Mouse (Mus musculus) CH12.LX (cell line): ENCODE measurements at regions not wholly inside any gene's neighbourhood (a gene's known extent, or its start where the extent isn't known, plus 50 kb on each side); places are given as distances from the start of the nearest gene placed in this dataset.

Experiments used
- DNase-seq: peaks from one replicate; pipeline ENCODE4 v3.0.0-alpha.2; 2013; ENCODE audit errors: extremely low read depth
- H3K27ac ChIP-seq: 2 replicates; pipeline ENCODE4 v1.5.1; 2012; ENCODE audit warnings: low read depth, mild to moderate bottlenecking, control low read depth, moderate library complexity; ENCODE audit not compliant: insufficient read depth
- H3K27me3 ChIP-seq: replicated peaks from 2 replicates; pipeline ENCODE3; 2012; ENCODE audit warnings: inconsistent platforms
- H3K36me3 ChIP-seq, 2 experiments: replicated peaks in 1 of 2; 2 replicates each; pipeline versions ENCODE3 to v1.6.1; 2012; ENCODE audit warnings: inconsistent platforms in 1 of 2, low read length in 1 of 2, mild to moderate bottlenecking in 1 of 2, mixed read lengths in 1 of 2, moderate library complexity in 1 of 2; ENCODE audit not compliant: control insufficient read depth in 1 of 2, insufficient read depth in 1 of 2
- H3K4me1 ChIP-seq, 2 experiments: 2 replicates each; pipeline ENCODE4 v1.6.1; 2012; ENCODE audit warnings: inconsistent platforms in 1 of 2, moderate library complexity in 1 of 2; ENCODE audit not compliant: insufficient read depth in 2 of 2, control insufficient read depth in 1 of 2
- H3K4me2 ChIP-seq: 2 replicates; pipeline ENCODE4 v1.6.1; 2012; ENCODE audit warnings: low read depth, mild to moderate bottlenecking, control low read depth; ENCODE audit not compliant: poor library complexity, insufficient read depth, severe bottlenecking
- H3K4me3 ChIP-seq, 3 experiments: fragments of 150-350 bp in 1 of 3; sonication (generic) in 1 of 3; replicated peaks in 1 of 3; 2 replicates each; pipeline versions ENCODE3 to v1.5.1; 2011 to 2012; ENCODE audit warnings: low read depth in 2 of 3, low read length in 2 of 3, mild to moderate bottlenecking in 2 of 3, moderate library complexity in 2 of 3, control low read depth in 1 of 3, improper control_type of control experiment in 1 of 3, inconsistent platforms in 1 of 3, mixed read lengths in 1 of 3; ENCODE audit not compliant: poor library complexity in 1 of 3
- H3K79me2 ChIP-seq: replicated peaks from 2 replicates; pipeline ENCODE4 v1.6.1; 2012; ENCODE audit warnings: mild to moderate bottlenecking, moderate library complexity; ENCODE audit not compliant: control insufficient read depth, poor library complexity, insufficient read depth, severe bottlenecking; ENCODE audit errors: extremely low read depth
- H3K9ac ChIP-seq: 2 replicates; pipeline ENCODE4 v1.6.1; 2012; ENCODE audit warnings: low read depth, mild to moderate bottlenecking, control low read depth, moderate library complexity; ENCODE audit not compliant: insufficient read depth
- H3K9me3 ChIP-seq: replicated peaks from 2 replicates; pipeline ENCODE3; 2012; ENCODE audit warnings: low read length, inconsistent platforms, mixed read lengths
- BHLHE40 ChIP-seq: IDR thresholded peaks from 2 replicates; pipeline ENCODE4 v1.6.1; 2011; ENCODE audit warnings: mild to moderate bottlenecking, low read depth, low read length, improper control_type of control experiment
- CHD2 ChIP-seq: IDR thresholded peaks from 2 replicates; pipeline ENCODE4 v1.6.1; 2011; ENCODE audit warnings: low read length, improper control_type of control experiment
- CTCF ChIP-seq, 2 experiments: IDR thresholded peaks in 1 of 2; conservative IDR thresholded peaks in 1 of 2; 2 replicates each; pipeline ENCODE4 v1.5.1; 2011 to 2012; ENCODE audit warnings: low read depth in 2 of 2, low read length in 2 of 2, improper control_type of control experiment in 1 of 2, inconsistent platforms in 1 of 2, mild to moderate bottlenecking in 1 of 2, moderate library complexity in 1 of 2
- E2F4 ChIP-seq: IDR thresholded peaks from 2 replicates; pipeline ENCODE4 v1.6.1; 2011; ENCODE audit warnings: low read depth, low read length, improper control_type of control experiment; ENCODE audit not compliant: insufficient replicate concordance
- EP300 ChIP-seq: IDR thresholded peaks from 2 replicates; pipeline ENCODE4 v1.6.1; 2011; ENCODE audit warnings: low read length, improper control_type of control experiment
- ETS1 ChIP-seq: conservative IDR thresholded peaks from 2 replicates; pipeline ENCODE4 v1.6.1; 2012; ENCODE audit warnings: low read depth, mild to moderate bottlenecking, inconsistent platforms, low read length, improper control_type of control experiment, moderate library complexity
- HCFC1 ChIP-seq: IDR thresholded peaks from 2 replicates; pipeline ENCODE4 v1.6.1; 2012; ENCODE audit warnings: low read depth, mild to moderate bottlenecking, inconsistent platforms, low read length, improper control_type of control experiment
- IRF4 ChIP-seq: IDR thresholded peaks from 2 replicates; pipeline ENCODE4 v1.6.1; 2014; ENCODE audit warnings: low read depth, mild to moderate bottlenecking, inconsistent platforms, low read length, improper control_type of control experiment
- KAT2A ChIP-seq: IDR thresholded peaks from 2 replicates; pipeline ENCODE4 v1.6.1; 2012; ENCODE audit warnings: low read length, improper control_type of control experiment, inconsistent platforms; ENCODE audit not compliant: insufficient replicate concordance
- MAFK ChIP-seq: IDR thresholded peaks from 2 replicates; pipeline ENCODE4 v1.6.1; 2011; ENCODE audit warnings: low read length, improper control_type of control experiment; ENCODE audit not compliant: insufficient replicate concordance
- MAZ ChIP-seq: IDR thresholded peaks from 2 replicates; pipeline ENCODE4 v1.6.1; 2012; ENCODE audit warnings: low read depth, mild to moderate bottlenecking, inconsistent platforms, low read length, improper control_type of control experiment, moderate library complexity
- MXI1 ChIP-seq: IDR thresholded peaks from 2 replicates; pipeline ENCODE4 v1.6.1; 2011; ENCODE audit warnings: mild to moderate bottlenecking, low read depth, low read length, improper control_type of control experiment
- MYC ChIP-seq: IDR thresholded peaks from 2 replicates; pipeline ENCODE4 v1.6.1; 2011; ENCODE audit warnings: low read depth, mild to moderate bottlenecking, improper control_type of control experiment, low read length
- NELFE ChIP-seq: IDR thresholded peaks from 2 replicates; pipeline ENCODE4 v1.6.1; 2011; ENCODE audit warnings: low read depth, low read length, improper control_type of control experiment
- POLR2AphosphoS2 ChIP-seq: IDR thresholded peaks from 2 replicates; pipeline ENCODE4 v1.6.1; 2011; ENCODE audit warnings: low read depth, low read length, improper control_type of control experiment
- RCOR1 ChIP-seq: conservative IDR thresholded peaks from 2 replicates; pipeline ENCODE4 v1.6.1; 2012; ENCODE audit warnings: low read depth, mild to moderate bottlenecking, inconsistent platforms, low read length, improper control_type of control experiment
- TCF12 ChIP-seq: IDR thresholded peaks from 2 replicates; pipeline ENCODE4 v1.6.1; 2014; ENCODE audit warnings: low read depth, mild to moderate bottlenecking, inconsistent platforms, low read length, improper control_type of control experiment
- UBTF ChIP-seq: IDR thresholded peaks from 2 replicates; pipeline ENCODE4 v1.6.1; 2012; ENCODE audit warnings: low read depth, mild to moderate bottlenecking, inconsistent platforms, low read length, improper control_type of control experiment, moderate library complexity
- USF2 ChIP-seq: conservative IDR thresholded peaks from 2 replicates; pipeline ENCODE4 v1.6.1; 2011; ENCODE audit warnings: low read depth, low read length, improper control_type of control experiment
- ZC3H11A ChIP-seq: IDR thresholded peaks from 2 replicates; pipeline ENCODE4 v1.6.1; 2012; ENCODE audit warnings: low read depth, mild to moderate bottlenecking, inconsistent platforms, low read length, improper control_type of control experiment
- ZKSCAN1 ChIP-seq: IDR thresholded peaks from 2 replicates; pipeline ENCODE4 v1.6.1; 2012; ENCODE audit warnings: low read depth, inconsistent platforms, low read length, improper control_type of control experiment, borderline replicate concordance
- ZMIZ1 ChIP-seq: IDR thresholded peaks from 2 replicates; pipeline ENCODE4 v1.6.1; 2012; ENCODE audit warnings: low read depth, mild to moderate bottlenecking, inconsistent platforms, low read length, improper control_type of control experiment
- ZNF384 ChIP-seq: IDR thresholded peaks from 2 replicates; pipeline ENCODE4 v1.6.1; 2012; ENCODE audit warnings: low read depth, low read length, improper control_type of control experiment, inconsistent platforms
- dilution Hi-C: fragments of 300-500 bp; cut with MboI; formaldehyde crosslinking; loops from 2 replicates; pipeline ENCODE4 v1.14.3; 2020; ENCODE audit warnings: low sequenced_read_pairs; ENCODE audit not compliant: extremely low pct_unique_long_range_greater_than_20kb, extremely low pct_ligation_motif_present
- in situ Hi-C: fragments of 300-500 bp; cut with MboI; formaldehyde crosslinking; loops from 3 replicates; pipeline ENCODE4 v1.14.3; 2019; ENCODE audit warnings: low sequenced_read_pairs, low pct_ligation_motif_present, low pct_unique_long_range_greater_than_20kb, mixed read lengths

DNA sequence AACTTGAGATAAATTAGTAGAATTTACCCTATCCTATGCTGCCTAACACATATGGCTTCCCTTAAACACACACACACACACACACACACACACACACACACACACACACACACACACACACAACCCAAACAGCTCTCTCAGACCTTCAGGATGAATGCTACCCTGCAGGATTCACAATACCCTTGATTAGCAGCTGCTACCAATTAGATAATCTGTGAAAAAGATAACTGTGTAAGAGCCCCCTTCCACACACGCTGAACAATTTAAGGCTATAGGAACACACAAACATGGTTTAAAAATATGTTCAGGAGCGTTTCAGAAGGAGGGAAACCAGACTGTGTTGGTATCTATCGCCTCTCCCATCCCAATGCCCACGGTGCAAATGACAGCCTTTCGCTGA is 258.6 kb downstream of the Dact1 start:
- Histone ChIP-seq H3K4me2 (no peak overlapping the region), H3K9me3 (no peaks in the 10 kb centered on the region), H3K4me1 (peaks cover 2 to 15% of the 10 kb centered on the region in 2 experiments; a peak in 3 of 4 replicates), H3K36me3 (no peaks in the 10 kb centered on the region), H3K79me2 (no peaks in the 10 kb centered on the region), H3K4me3 (no peak overlapping the region), H3K9ac (no peak overlapping the region), H3K27ac (no peak overlapping the region), H3K27me3 (no peaks in the 10 kb centered on the region)
- no peak for TF ChIP-seq POLR2AphosphoS2
- no peak for TF ChIP-seq KAT2A
- no peak for TF ChIP-seq IRF4
- TF ChIP-seq RCOR1, result no peak
- TF ChIP-seq ZNF384, result no peak
- TF ChIP-seq UBTF, result no peak
- TF ChIP-seq MYC, result no peak
- no peak for TF ChIP-seq MAZ
- no peak for TF ChIP-seq NELFE
- no peak for TF ChIP-seq HCFC1
- TF ChIP-seq E2F4, result no peak
- no peak for TF ChIP-seq TCF12
- dilution Hi-C loops, result no loop called here
- no peak for DNase-seq
- in situ Hi-C loops, result no loop called here

DNA sequence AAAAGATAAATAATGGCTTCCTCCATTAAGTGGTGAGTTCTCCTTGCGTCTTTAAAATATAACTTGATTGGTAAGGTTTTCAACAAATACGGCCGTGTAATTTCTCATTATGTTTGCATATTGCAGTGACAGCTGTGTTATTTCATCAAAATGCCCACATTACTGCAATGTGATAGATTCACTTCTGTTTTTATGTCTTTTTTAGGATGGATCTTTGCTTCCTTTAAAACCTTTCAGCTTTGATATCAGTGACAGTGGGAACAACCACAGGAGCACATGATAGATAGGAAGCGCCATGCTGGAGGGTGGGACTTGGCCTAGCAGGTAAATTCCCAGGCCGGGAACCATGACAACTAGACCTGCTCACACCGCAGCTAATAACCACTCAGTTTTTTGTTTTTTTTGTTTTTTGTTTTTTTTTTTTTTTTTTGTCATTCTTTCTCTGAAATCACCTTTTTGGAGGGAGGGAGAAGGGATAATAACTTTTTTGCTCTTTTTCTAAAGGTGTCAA is 259.3 kb downstream of the Dact1 start:
- dilution Hi-C loops, result no loop called here
- H3K4me3 ChIP-seq, result no peak overlapping the region
- H3K27ac ChIP-seq, result no peak overlapping the region
- no peak for DNase-seq
- no peaks in the 10 kb centered on the region for H3K9me3 ChIP-seq
- no peak overlapping the region for H3K4me2 ChIP-seq
- H3K4me1 ChIP-seq, result peaks cover 2 to 15% of the 10 kb centered on the region in 2 experiments; a peak in 3 of 4 replicates
- no peaks in the 10 kb centered on the region for H3K36me3 ChIP-seq
- TF ChIP-seq HCFC1 (no peak), ZKSCAN1 (no peak), MXI1 (no peak), CHD2 (no peak), CTCF (conservative IDR thresholded peaks at IDR 0.05 in 1 of 2, IDR thresholded peaks at IDR 0.05 in 1 of 2; ENCODE audit: low read depth in 2 of 2, low read length in 2 of 2) (no peak), USF2 (no peak), ZMIZ1 (no peak), ETS1 (no peak), BHLHE40 (no peak), MAFK (no peak), TCF12 (no peak), EP300 (no peak), ZC3H11A (no peak)
- TF ChIP-seq, all 38 proteins: peak for 0
- no peaks in the 10 kb centered on the region for H3K79me2 ChIP-seq
- in situ Hi-C loops, result no loop called here
- H3K27me3 ChIP-seq, result no peaks in the 10 kb centered on the region
- no peak overlapping the region for H3K9ac ChIP-seq
